Mouse (Mus musculus) neural tube, embryonic 11.5 days (tissue): ENCODE results near the gene Bcl3. TPM values are rescaled to one million over a fixed set of nuclear protein-coding genes. Genes with fewer than 3 reads are reported as not detected.
"Not testable (repeated sequence)": the region's sequence is repeated elsewhere in the genome, so short reads cannot be mapped to it uniquely, and the experiment has no call there.

Source experiments
- ATAC-seq: fragments of 200-750 bp; cut with Nextera tagmentation; 2 replicates; pipeline ENCODE4 v1.8.0; 2017; ENCODE audit warnings: moderate number of reproducible peaks, mild to moderate bottlenecking, moderate TSS enrichment, moderate library complexity; ENCODE audit not compliant: insufficient read depth, low FRiP score, low TSS enrichment
- DNase-seq: peaks from one replicate; pipeline ENCODE4 v3.0.0-alpha.2; 2015; ENCODE audit warnings: low spot score
- H3K27ac ChIP-seq: fragments of 300-500 bp; sonication (generic); 2 replicates; pipeline ENCODE4 v1.5.1; 2014; ENCODE audit warnings: low read depth, mild to moderate bottlenecking, low read length
- H3K27me3 ChIP-seq: fragments of 300-500 bp; sonication (generic); 2 replicates; pipeline ENCODE4 v1.6.1; 2014; ENCODE audit warnings: mild to moderate bottlenecking, low read length, mixed read lengths; ENCODE audit not compliant: control insufficient read depth, insufficient read depth
- H3K36me3 ChIP-seq: fragments of 300-500 bp; sonication (generic); 2 replicates; pipeline ENCODE4 v1.6.1; 2014; ENCODE audit warnings: mild to moderate bottlenecking, low read length, moderate library complexity, mixed read lengths; ENCODE audit not compliant: control insufficient read depth, insufficient read depth
- H3K4me1 ChIP-seq: fragments of 300-500 bp; sonication (generic); 2 replicates; pipeline ENCODE4 v1.6.1; 2014; ENCODE audit warnings: low read length, mixed read lengths; ENCODE audit not compliant: control insufficient read depth, insufficient read depth
- H3K4me2 ChIP-seq: fragments of 300-500 bp; sonication (generic); 2 replicates; pipeline ENCODE4 v1.6.1; 2014; ENCODE audit warnings: low read depth, mild to moderate bottlenecking, moderate library complexity
- H3K4me3 ChIP-seq: fragments of 300-500 bp; sonication (generic); 2 replicates; pipeline ENCODE4 v1.5.1; 2014; ENCODE audit warnings: low read depth, low read length
- H3K9ac ChIP-seq: fragments of 300-500 bp; sonication (generic); 2 replicates; pipeline ENCODE4 v1.6.1; 2014; ENCODE audit warnings: mild to moderate bottlenecking, low read length
- H3K9me3 ChIP-seq: fragments of 300-500 bp; sonication (generic); 2 replicates; pipeline ENCODE4 v1.6.1; 2016; ENCODE audit warnings: low read length; ENCODE audit not compliant: control insufficient read depth
- WGBS: fragments of 180-500 bp; shearing (Covaris S2); extraction: QIAGEN DNeasy Blood & Tissue Kit; methylation state at CpG from one replicate; pipeline ENCODE4 v1.1.7; 2014; 5-methylcytosine and 5-hydroxymethylcytosine counted together
- polyA plus RNA-seq: library from polyadenylated mRNA; unstranded; fragments of >200 nt; fragmentation: Nextera tagmentation; extraction: Ambion mirVana; gene quantifications from 2 replicates; pipeline ENCODE4 v1.2.1, GENCODE M21; 2014

Gene Bcl3
- polyA plus RNA-seq, 1 experiment from 2014 or later, result 1.2 TPM

DNA sequence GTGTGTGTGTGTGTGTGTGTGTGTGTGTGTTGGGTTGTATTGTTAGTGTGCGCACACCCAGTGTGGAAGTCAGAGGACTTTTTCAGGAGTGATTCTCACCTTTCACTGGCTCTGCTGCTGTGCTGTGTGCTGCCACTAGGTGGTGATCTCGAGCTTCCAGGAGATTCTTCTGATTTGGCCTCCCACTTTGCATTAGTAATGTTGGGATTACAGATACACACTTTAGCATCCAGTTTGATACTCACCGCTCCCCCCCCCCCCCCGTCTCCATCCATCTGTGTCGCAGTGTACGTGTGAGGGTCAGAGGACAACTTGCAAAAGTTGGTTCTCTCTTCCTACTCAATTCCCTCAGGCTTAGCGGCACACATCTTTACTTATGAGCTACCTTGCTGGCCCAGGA lies 19.6 kb downstream of the Bcl3 start:
- H3K27ac ChIP-seq, result no peak overlapping the region
- no peaks in the 10 kb centered on the region for H3K4me1 ChIP-seq
- no peaks in the 10 kb centered on the region for H3K36me3 ChIP-seq
- ATAC-seq (no peak), DNase-seq (peak; percentile 70)
- no peaks in the 10 kb centered on the region for H3K9me3 ChIP-seq
- H3K4me3 ChIP-seq, result no peak overlapping the region
- H3K4me2 ChIP-seq, result no peak overlapping the region
- 28% methylated on average over 5 of the region's 7 CpGs for WGBS
- H3K9ac ChIP-seq, result no peak overlapping the region
- no peaks in the 10 kb centered on the region for H3K27me3 ChIP-seq

DNA sequence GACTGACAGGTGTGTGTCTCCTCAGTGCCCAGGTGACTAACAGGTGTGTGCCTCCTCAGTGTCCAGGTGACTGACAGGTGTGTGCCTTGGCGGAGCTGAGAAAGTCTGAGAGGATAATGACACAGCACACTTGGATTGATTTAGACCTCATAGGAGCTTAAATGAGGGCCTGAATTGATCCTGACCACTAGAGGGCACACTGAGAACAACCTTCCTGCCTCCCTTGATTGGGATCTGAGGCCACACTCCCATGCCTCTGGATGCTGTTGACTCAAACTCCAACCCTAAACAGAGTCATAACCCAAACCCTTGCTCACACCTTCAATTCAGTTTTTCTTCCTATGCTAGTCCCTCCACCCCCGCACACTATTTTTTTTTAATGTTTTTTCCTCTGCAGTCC lies 21.8 kb downstream of the Bcl3 start:
- Histone ChIP-seq H3K9ac (no peak overlapping the region), H3K4me1 (no peaks in the 10 kb centered on the region), H3K9me3 (no peaks in the 10 kb centered on the region), H3K4me2 (no peak overlapping the region), H3K27me3 (peaks cover 16% of the 10 kb centered on the region), H3K36me3 (no peaks in the 10 kb centered on the region), H3K27ac (no peak overlapping the region), H3K4me3 (no peak overlapping the region)
- ATAC-seq (no peak), DNase-seq (peak; percentile 56)
- WGBS, result 30% methylated on average over 2 of the region's 2 CpGs

DNA sequence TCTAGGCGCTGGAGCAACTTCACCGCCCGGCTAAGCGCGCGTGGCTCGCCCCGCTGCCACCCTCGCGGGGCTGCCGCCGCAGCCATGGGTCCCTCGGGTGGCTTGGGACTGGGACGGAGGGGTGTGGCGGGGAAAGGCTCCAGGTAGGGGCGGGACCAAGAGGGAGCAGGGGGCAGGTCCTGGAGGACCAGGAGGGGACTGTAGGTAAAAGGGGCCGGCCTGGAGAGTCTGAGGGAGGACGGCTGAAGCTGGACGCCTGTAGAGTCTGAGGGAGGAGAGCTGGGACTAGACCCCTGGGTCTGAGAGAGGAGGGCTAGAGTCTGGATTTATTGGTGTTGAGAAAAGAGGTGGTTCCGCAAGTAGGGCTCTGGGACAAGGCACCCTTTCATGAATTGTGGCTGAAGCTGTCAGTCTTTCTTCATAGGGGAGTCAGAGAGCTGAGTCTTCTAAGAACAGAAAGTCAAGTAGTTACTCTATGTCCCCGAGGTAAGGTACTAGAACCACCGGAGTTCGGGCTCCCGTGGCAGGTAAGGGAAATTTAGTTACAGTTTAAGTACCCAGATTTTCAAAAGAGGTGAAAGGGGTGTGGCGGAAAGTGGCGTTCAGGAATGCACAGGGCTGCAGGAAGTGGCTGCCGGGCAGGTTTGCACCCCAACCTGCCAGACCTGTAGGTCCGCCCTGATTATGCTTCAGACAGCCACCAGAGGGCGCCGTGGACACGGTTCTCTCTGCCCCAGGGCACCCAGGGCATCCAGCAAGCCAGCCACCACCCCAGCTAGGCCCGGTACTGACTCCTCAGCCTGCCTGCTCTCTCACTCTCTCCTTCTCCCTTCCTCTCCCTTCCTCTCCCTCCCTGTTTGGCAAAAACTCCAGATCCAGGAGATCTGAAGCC lies 25.6 kb downstream of the Bcl3 start, which contains the start of gene Cblc:
TSS of gene Cblc (minus strand) at position 113 of the 892 bp plus-strand sequence.
- Histone ChIP-seq H3K9ac (no peak within 1 kb of the TSS), H3K27ac (no peak within 1 kb of the TSS), H3K27me3 (peaks cover 18% of the 10 kb centered on the region), H3K4me1 (no peaks in the 10 kb centered on the region), H3K4me2 (no peak within 1 kb of the TSS), H3K9me3 (no peaks in the 10 kb centered on the region), H3K36me3 (no peaks in the 10 kb centered on the region), H3K4me3 (no peak within 1 kb of the TSS)
- ATAC-seq, result 0 out of 2 replicates have a peak, but pooled peaks have one; percentile 50
- 1% methylated on average over 26 of the region's 32 CpGs for WGBS
- DNase-seq, result peak; percentile 70

DNA sequence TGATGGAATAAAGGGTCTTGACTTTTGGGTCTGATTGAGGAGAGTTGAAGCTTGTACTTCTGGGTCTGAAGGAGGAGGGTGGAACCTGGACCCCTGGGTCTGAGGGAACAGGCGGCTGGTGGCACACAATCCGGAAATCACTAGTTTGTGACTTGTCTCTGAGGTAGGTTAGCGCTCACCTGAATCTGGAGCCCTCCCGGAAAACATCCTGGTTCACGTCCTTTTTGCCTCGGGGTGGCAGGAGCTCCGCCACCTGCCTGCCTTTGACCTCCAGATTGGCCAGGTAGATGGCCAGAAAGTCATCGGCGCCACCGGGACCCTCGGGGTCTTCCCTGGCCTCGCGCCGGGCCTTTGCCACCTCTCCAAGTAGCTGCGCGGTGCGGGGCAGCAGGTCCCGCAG lies 26.3 kb downstream of the Bcl3 start:
- H3K4me2 ChIP-seq, result no peak overlapping the region
- H3K27ac ChIP-seq, result no peak overlapping the region
- peaks cover 18% of the 10 kb centered on the region for H3K27me3 ChIP-seq
- H3K9ac ChIP-seq, result no peak overlapping the region
- ATAC-seq (no peak), DNase-seq (no peak)
- H3K4me1 ChIP-seq, result no peaks in the 10 kb centered on the region
- H3K4me3 ChIP-seq, result no peak overlapping the region
- H3K9me3 ChIP-seq, result no peaks in the 10 kb centered on the region
- 14% methylated on average over 18 of the region's 18 CpGs for WGBS
- H3K36me3 ChIP-seq, result no peaks in the 10 kb centered on the region

DNA sequence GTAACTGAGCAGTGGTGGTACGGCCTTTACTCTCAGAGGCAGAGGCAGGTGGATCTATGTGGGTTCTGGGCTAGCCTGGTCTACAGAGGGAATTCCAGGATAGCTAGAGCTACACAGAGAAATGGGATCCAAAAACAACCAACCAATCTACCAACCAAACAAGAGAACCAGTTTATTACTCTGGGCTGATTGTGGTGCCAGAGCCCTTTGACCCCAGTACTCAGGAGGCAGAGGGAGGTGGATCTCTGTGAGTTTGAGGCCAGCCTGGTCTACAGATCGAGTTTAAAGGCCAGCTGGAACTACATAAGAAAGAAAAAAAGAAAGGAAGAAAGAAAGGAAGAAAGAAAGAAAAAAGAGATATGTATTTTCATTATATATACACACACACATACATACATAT lies 27.3 kb downstream of the Bcl3 start:
- H3K27ac ChIP-seq, result no peak overlapping the region
- no peak overlapping the region for H3K4me2 ChIP-seq
- no peaks in the 10 kb centered on the region for H3K9me3 ChIP-seq
- H3K36me3 ChIP-seq, result no peaks in the 10 kb centered on the region
- DNase-seq (no peak), ATAC-seq (no peak)
- WGBS, result 70% methylated on average over 2 of the region's 2 CpGs
- H3K4me1 ChIP-seq, result no peaks in the 10 kb centered on the region
- no peak overlapping the region for H3K9ac ChIP-seq
- peaks cover 18% of the 10 kb centered on the region for H3K27me3 ChIP-seq
- no peak overlapping the region for H3K4me3 ChIP-seq

DNA sequence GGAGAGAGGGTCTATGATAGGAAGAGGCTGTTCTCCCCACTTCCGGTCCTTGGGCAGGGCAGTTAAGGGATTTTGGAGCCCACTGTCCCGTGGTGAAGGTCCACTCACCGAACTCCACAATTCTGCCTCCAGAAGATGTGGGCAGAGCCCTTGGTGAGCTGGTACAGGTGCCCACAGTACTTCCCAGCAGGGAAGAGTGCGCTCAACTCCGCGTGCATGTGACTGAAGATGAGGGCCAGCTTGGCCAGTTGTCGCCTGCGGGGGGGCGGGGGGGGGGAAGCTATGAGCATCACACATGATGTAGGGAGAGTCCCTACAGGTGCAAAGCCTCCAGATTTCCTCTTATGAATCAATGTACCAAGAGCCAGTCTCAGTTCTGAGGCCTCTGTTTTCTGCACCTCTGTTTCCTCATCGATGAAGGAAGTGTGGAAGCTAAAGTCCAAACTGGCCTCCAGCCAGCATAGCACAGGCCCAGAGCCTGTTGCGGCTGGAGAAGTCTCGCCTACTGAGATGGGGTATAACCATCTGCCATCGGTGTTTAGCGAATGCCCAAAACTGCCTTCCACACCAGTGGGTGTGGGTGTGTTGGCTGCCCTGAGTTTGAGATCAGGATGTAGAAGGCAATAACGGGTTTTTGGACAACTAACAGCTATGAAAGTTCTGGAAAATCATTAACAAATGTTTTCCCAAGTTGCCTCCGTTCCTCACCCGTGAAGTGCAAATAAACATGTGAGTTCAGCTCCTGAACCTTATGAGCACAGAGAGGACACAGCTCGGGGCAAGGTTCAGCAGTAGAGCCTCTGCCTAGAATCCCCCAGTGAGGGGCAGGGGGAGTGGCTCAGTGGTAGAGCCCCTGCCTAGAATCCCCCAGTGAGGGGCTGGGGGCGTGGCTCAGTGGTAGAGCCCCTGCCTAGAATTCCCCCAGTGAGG lies 29.6 kb downstream of the Bcl3 start:
- no peak overlapping the region for H3K4me3 ChIP-seq

DNA sequence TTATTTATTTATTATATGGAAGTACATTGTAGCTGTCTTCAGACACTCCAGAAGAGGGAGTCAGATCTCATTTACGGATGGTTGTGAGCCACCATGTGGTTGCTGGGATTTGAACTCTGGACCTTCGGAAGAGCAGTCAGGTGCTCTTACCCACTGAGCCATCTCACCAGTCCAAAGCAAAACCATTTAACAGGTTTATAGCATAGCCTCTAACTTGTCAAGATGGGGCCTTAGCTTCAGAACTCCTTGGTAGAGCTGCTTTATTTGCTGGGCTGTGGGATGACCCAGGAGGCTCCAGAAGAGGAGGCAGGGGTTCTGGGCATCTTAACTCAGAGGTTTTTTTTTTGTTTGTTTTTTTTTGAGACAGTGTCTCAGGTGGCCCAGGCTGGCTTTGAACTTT lies 31.1 kb downstream of the Bcl3 start:
- 85% methylated on average over 2 of the region's 2 CpGs for WGBS

More for the DNA sequence above, 29.6 kb downstream of the Bcl3 start:
- Histone ChIP-seq H3K4me1 (no peaks in the 10 kb centered on the region), H3K27me3 (peaks cover 18% of the 10 kb centered on the region), H3K9ac (no peak overlapping the region), H3K4me2 (no peak overlapping the region), H3K36me3 (no peaks in the 10 kb centered on the region), H3K27ac (no peak overlapping the region), H3K9me3 (no peaks in the 10 kb centered on the region)
- DNase-seq (no peak), ATAC-seq (no peak)
- WGBS, result 88% methylated on average over 19 of the region's 19 CpGs

DNA sequence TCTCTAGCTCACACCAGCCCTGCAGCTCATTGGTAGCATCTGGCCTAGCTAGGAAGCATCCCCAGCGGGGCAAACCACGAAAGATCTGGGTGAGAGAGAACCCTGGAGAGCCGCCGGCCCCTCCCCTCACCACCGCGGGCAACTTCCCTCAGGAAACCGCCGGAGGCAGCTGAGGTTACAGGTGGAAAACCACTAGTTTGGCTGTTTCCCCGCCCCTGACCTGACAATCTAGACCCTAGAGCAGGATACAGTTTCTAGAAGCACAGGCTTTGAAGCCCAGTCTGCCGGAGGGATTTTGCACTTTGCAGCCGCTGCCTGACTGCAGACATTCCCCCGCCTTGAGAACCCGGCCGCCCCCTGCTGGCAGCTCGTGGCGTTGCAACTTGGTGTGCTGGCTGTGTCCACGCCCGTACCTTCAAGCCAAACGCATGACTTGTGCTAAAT lies 32.6 kb downstream of the Bcl3 start:
- no peaks in the 10 kb centered on the region for H3K27me3 ChIP-seq
- peak overlapping the region; percentile 57 for H3K4me2 ChIP-seq
- H3K9ac ChIP-seq, result peak overlapping the region; percentile 54; the same call in 1 of the 2 replicates
- ATAC-seq, result peak; percentile 74; the same call in 1 of the 2 replicates
- H3K27ac ChIP-seq, result no peak overlapping the region
- DNase-seq, result peak; percentile 90
- no peaks in the 10 kb centered on the region for H3K36me3 ChIP-seq
- no peaks in the 10 kb centered on the region for H3K9me3 ChIP-seq
- peak overlapping the region; percentile 21; the same call in 1 of the 2 replicates for H3K4me3 ChIP-seq
- WGBS, result 1% methylated on average over 19 of the region's 19 CpGs
- no peaks in the 10 kb centered on the region for H3K4me1 ChIP-seq

More for the DNA sequence above, 31.1 kb downstream of the Bcl3 start:
- ATAC-seq, H3K27me3 ChIP-seq, H3K9me3 ChIP-seq, H3K9ac ChIP-seq, H3K4me2 ChIP-seq, H3K4me1 ChIP-seq, H3K4me3 ChIP-seq, DNase-seq, H3K36me3 ChIP-seq, H3K27ac ChIP-seq: not testable (repeated sequence)
